Mouse (Mus musculus) C2C12 (cell line): ENCODE measurements around the gene Mcf2. TPM values are rescaled to one million over a fixed set of nuclear protein-coding genes. Genes with fewer than 3 reads are reported as not detected.

Experiments
- H3K27me3 ChIP-seq: one replicate; pipeline ENCODE4 v1.6.1; 2011; ENCODE audit not compliant: control insufficient read depth, insufficient read depth, insufficient read length
- H3K36me3 ChIP-seq: one replicate; pipeline ENCODE4 v1.6.1; 2011; ENCODE audit not compliant: control insufficient read depth, insufficient read depth
- H3K4me3 ChIP-seq: one replicate; pipeline ENCODE4 v1.5.1; 2011; ENCODE audit warnings: mild to moderate bottlenecking, control low read depth; ENCODE audit not compliant: poor library complexity, insufficient read depth, severe bottlenecking
- H3K79me2 ChIP-seq: one replicate; pipeline ENCODE4 v1.6.1; 2011; ENCODE audit not compliant: control insufficient read depth, insufficient read depth
- H3K79me3 ChIP-seq: one replicate; pipeline ENCODE4 v1.6.1; 2011; ENCODE audit warnings: low read depth, control low read depth
- H3ac ChIP-seq: one replicate; pipeline ENCODE3; 2011; ENCODE audit warnings: low read depth; ENCODE audit not compliant: control insufficient read depth, insufficient read length
- CEBPB ChIP-seq: IDR thresholded peaks from one replicate; pipeline ENCODE4 v1.6.1; 2011; ENCODE audit warnings: low read depth, mild to moderate bottlenecking, control low read depth, moderate library complexity
- CTCF ChIP-seq: IDR thresholded peaks from one replicate; pipeline ENCODE4 v1.5.1; 2011; ENCODE audit not compliant: control insufficient read depth, insufficient read depth, insufficient read length
- FOSL1 ChIP-seq: IDR thresholded peaks from one replicate; pipeline ENCODE4 v1.8.0; 2011; ENCODE audit warnings: mild to moderate bottlenecking, low read length; ENCODE audit not compliant: poor library complexity, insufficient read depth, severe bottlenecking
- MAX ChIP-seq: IDR thresholded peaks from one replicate; pipeline ENCODE4 v1.6.1; 2011; ENCODE audit warnings: mild to moderate bottlenecking, control low read depth
- MYOD1 ChIP-seq: IDR thresholded peaks from one replicate; pipeline ENCODE4 v1.6.1; 2011; ENCODE audit warnings: low read depth; ENCODE audit not compliant: control insufficient read depth, insufficient read length
- MYOG ChIP-seq: IDR thresholded peaks from one replicate; pipeline ENCODE4 v1.6.1; 2011; ENCODE audit not compliant: control insufficient read depth, insufficient read length; ENCODE audit errors: extremely low read depth
- USF1 ChIP-seq: IDR thresholded peaks from one replicate; pipeline ENCODE4 v1.6.1; 2011; ENCODE audit warnings: low read depth, mild to moderate bottlenecking, control low read depth, moderate library complexity
- polyA plus RNA-seq: library from polyadenylated mRNA; unstranded; fragments of >200 nt; fragmentation: generic; extraction: Trizol; gene quantifications from one replicate; pipeline ENCODE4 v1.2.1, GENCODE M21; 2012; ENCODE audit warnings: missing spikeins

Mcf2 gene
- polyA plus RNA-seq, 1 experiment = not detected

- Histone ChIP-seq H3K79me3 (no peaks in the 10 kb centered on the region), H3ac (no peak overlapping the region), H3K79me2 (no peaks in the 10 kb centered on the region), H3K27me3 (no peaks in the 10 kb centered on the region), H3K36me3 (no peaks in the 10 kb centered on the region), H3K4me3 (no peak overlapping the region)
- TF ChIP-seq MYOG = no peak
- no peak for TF ChIP-seq FOSL1
- TF ChIP-seq CEBPB = no peak
- no peak for TF ChIP-seq USF1
- TF ChIP-seq CTCF = no peak
- no peak for TF ChIP-seq MYOD1
- TF ChIP-seq MAX = no peak
Measured at GRCm38 (mm10) chrX:60021595-60021994, 157.3 kb downstream of the Mcf2 start.

GRCm38 (mm10) chrX:60021007-60021406 lies 157.9 kb downstream of the Mcf2 start:
- Histone ChIP-seq H3K4me3 (no peak overlapping the region), H3K79me3 (no peaks in the 10 kb centered on the region), H3K27me3 (no peaks in the 10 kb centered on the region), H3K79me2 (no peaks in the 10 kb centered on the region), H3K36me3 (no peaks in the 10 kb centered on the region), H3ac (no peak overlapping the region)
- TF ChIP-seq FOSL1 (no peak), MYOD1 (no peak), MYOG (no peak)

DNA sequence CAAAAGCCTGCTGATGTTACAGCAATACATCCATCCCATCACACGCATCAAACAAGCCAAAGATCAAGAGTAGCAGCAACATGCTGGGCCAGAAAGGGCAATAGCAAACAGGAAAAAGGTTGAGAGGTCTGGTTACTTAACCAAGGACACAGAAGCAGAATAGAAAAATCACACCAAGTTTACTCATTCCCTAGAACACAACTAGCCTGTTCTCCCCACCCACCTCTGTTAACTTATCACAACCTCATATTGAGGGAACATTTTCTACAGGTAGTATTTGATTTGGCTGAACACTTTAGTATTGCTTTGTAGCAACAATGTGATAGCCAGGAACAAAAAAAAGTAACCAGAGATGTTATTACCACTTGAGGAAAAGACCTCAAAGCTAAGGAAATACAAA lies 164.3 kb downstream of the Mcf2 start:
- Histone ChIP-seq H3K79me3 (no peaks in the 10 kb centered on the region), H3K79me2 (no peaks in the 10 kb centered on the region), H3ac (no peak overlapping the region), H3K27me3 (no peaks in the 10 kb centered on the region), H3K36me3 (no peaks in the 10 kb centered on the region), H3K4me3 (no peak overlapping the region)
- TF ChIP-seq FOSL1 (no peak), CTCF (no peak), MYOD1 (no peak), MYOG (no peak), CEBPB (no peak), USF1 (no peak), MAX (no peak)

DNA sequence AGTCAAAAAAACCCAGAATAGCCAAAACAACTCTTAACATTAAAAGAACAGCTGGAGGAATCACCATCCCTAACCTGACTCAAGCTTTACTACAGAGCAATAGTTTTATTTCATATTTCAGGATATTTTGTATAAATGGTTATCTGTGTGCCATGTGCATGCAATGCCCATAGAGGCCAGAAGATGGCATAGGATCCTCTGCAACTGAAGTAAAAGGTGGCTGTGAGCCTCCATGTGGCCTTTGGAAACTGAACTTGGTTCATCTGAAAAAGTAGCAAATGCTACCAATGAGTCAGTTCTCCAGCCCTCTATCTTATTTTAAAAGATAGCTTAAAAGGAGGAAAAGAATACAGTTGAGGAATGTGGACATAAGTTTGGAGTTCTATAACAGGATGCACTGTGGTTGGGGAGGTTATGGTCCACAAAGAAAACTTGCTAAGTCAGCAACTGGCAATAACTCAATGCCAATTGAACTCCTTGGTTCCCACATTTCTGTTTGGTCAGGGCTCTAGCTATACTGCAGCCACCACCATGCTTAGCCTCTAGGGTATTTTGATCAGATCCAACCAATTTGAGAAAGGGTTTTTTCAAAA lies 165.7 kb downstream of the Mcf2 start:
- Histone ChIP-seq H3K79me2 (no peaks in the 10 kb centered on the region), H3K27me3 (no peaks in the 10 kb centered on the region), H3ac (no peak overlapping the region), H3K4me3 (no peak overlapping the region), H3K36me3 (no peaks in the 10 kb centered on the region), H3K79me3 (no peaks in the 10 kb centered on the region)
- no peak for TF ChIP-seq CEBPB
- no peak for TF ChIP-seq MYOG

Other genes starting within 250 kb of the Mcf2 start
- not detected for gene F9, start 179.6 kb downstream of the Mcf2 start, polyA plus RNA-seq